Mouse (Mus musculus) stomach, embryonic 16.5 days (tissue): Measurements from ENCODE around the gene Adad2. TPM values are rescaled to one million over a fixed set of nuclear protein-coding genes. Genes with fewer than 3 reads are reported as not detected.
A peak's percentile ranks its signal among the peaks of the same experiment; 100 is the strongest.

Experiments
- ATAC-seq: fragments of 200-750 bp; cut with Nextera tagmentation; 2 replicates; pipeline ENCODE4 v1.8.0; 2017; ENCODE audit warnings: moderate number of reproducible peaks, moderate TSS enrichment; ENCODE audit not compliant: insufficient read depth, low FRiP score
- H3K27ac ChIP-seq: fragments of 300-500 bp; sonication (generic); 2 replicates; pipeline ENCODE4 v1.5.1; 2014; ENCODE audit warnings: low read length
- H3K27me3 ChIP-seq: fragments of 300-500 bp; sonication (generic); 2 replicates; pipeline ENCODE4 v1.6.1; 2014; ENCODE audit warnings: low read length, control low read depth, mixed read lengths; ENCODE audit not compliant: control insufficient read depth, insufficient read depth
- H3K36me3 ChIP-seq: fragments of 300-500 bp; sonication (generic); 2 replicates; pipeline ENCODE4 v1.6.1; 2014; ENCODE audit warnings: low read length; ENCODE audit not compliant: control insufficient read depth, insufficient read depth
- H3K4me1 ChIP-seq: fragments of 300-500 bp; sonication (generic); 2 replicates; pipeline ENCODE4 v1.6.1; 2014; ENCODE audit warnings: low read length, control low read depth, mixed read lengths; ENCODE audit not compliant: control insufficient read depth, insufficient read depth
- H3K4me2 ChIP-seq: fragments of 300-500 bp; sonication (generic); 2 replicates; pipeline ENCODE4 v1.6.1; 2014; ENCODE audit warnings: low read depth, low read length, mixed read lengths
- H3K4me3 ChIP-seq: fragments of 300-500 bp; sonication (generic); replicated peaks from 2 replicates; pipeline ENCODE4 v1.5.1; 2014; ENCODE audit warnings: mild to moderate bottlenecking, low read length
- H3K9ac ChIP-seq: fragments of 300-500 bp; sonication (generic); 2 replicates; pipeline ENCODE4 v1.6.1; 2014; ENCODE audit warnings: low read length
- H3K9me3 ChIP-seq: fragments of 300-500 bp; sonication (generic); replicated peaks from 2 replicates; pipeline ENCODE4 v1.6.1; 2016; ENCODE audit warnings: low read length, control low read depth; ENCODE audit not compliant: control insufficient read depth
- WGBS: fragments of 180-500 bp; shearing (Covaris S2); extraction: QIAGEN DNeasy Blood & Tissue Kit; methylation state at CpG from one replicate; pipeline ENCODE4 v1.1.7; 2014; 5-methylcytosine and 5-hydroxymethylcytosine counted together
- polyA plus RNA-seq: library from polyadenylated mRNA; unstranded; fragments of >200 nt; fragmentation: Nextera tagmentation; extraction: Ambion mirVana; gene quantifications from 2 replicates; pipeline ENCODE4 v1.2.1, GENCODE M21; 2015

Adad2 gene
- 0.06 TPM in 1 of 2 replicates, not detected in the other for polyA plus RNA-seq

- Histone ChIP-seq H3K4me2 (no peak within 1 kb of the TSS), H3K27me3 (no peaks in the 10 kb centered on the region), H3K4me1 (no peaks in the 10 kb centered on the region), H3K36me3 (no peaks in the 10 kb centered on the region), H3K9me3 (0 out of 2 replicates have a peak, but pooled peaks cover 7% of the 10 kb centered on the region), H3K9ac (no peak within 1 kb of the TSS), H3K27ac (no peak within 1 kb of the TSS), H3K4me3 (no peak within 1 kb of the TSS)
- no peak for ATAC-seq
- WGBS = 79% methylated on average over 26 of the region's 26 CpGs
Observed at GRCm38 (mm10) chr8:119612471-119612870, at the start of gene Adad2. Gene Adad2, plus strand, starts transcription at chr8:119612747.

GRCm38 (mm10) chr8:119563849-119564251, 48.7 kb upstream of the Adad2 start:
- Histone ChIP-seq H3K9me3 (no peaks in the 10 kb centered on the region), H3K27me3 (no peaks in the 10 kb centered on the region), H3K36me3 (peaks cover 13% of the 10 kb centered on the region; the same call in 1 of the 2 replicates), H3K27ac (no peak overlapping the region), H3K9ac (no peak overlapping the region), H3K4me1 (no peaks in the 10 kb centered on the region), H3K4me3 (no peak overlapping the region), H3K4me2 (no peak overlapping the region)
- WGBS = 93% methylated on average over 14 of the region's 14 CpGs
- ATAC-seq = no peak

- peaks cover 13% of the 10 kb centered on the region; the same call in 1 of the 2 replicates for H3K36me3 ChIP-seq
- ATAC-seq = no peak
- H3K27me3 ChIP-seq = no peaks in the 10 kb centered on the region
- H3K27ac ChIP-seq = no peak overlapping the region
- no peak overlapping the region for H3K4me3 ChIP-seq
- H3K4me2 ChIP-seq = no peak overlapping the region
- H3K4me1 ChIP-seq = no peaks in the 10 kb centered on the region
- H3K9me3 ChIP-seq = no peaks in the 10 kb centered on the region
- 75% methylated on average over 11 of the region's 11 CpGs for WGBS
- H3K9ac ChIP-seq = no peak overlapping the region
Observed at GRCm38 (mm10) chr8:119566367-119566766, 46.2 kb upstream of the Adad2 start.

GRCm38 (mm10) chr8:119568251-119568650, 44.3 kb upstream of the Adad2 start:
- H3K27ac ChIP-seq = no peak overlapping the region
- ATAC-seq = no peak

GRCm38 (mm10) chr8:119568951-119569350, 43.6 kb upstream of the Adad2 start:
- Histone ChIP-seq H3K9me3 (no peaks in the 10 kb centered on the region), H3K4me2 (no peak overlapping the region), H3K36me3 (peaks cover 9% of the 10 kb centered on the region; the same call in 1 of the 2 replicates), H3K4me1 (peaks cover 3% of the 10 kb centered on the region), H3K9ac (no peak overlapping the region), H3K27me3 (no peaks in the 10 kb centered on the region), H3K4me3 (no peak overlapping the region), H3K27ac (no peak overlapping the region)
- no peak for ATAC-seq
- 66% methylated on average over 7 of the region's 7 CpGs for WGBS

More at GRCm38 (mm10) chr8:119568251-119568650, 44.3 kb upstream of the Adad2 start:
- Histone ChIP-seq H3K4me3 (no peak overlapping the region), H3K9me3 (no peaks in the 10 kb centered on the region), H3K4me1 (no peaks in the 10 kb centered on the region), H3K27me3 (no peaks in the 10 kb centered on the region), H3K36me3 (peaks cover 13% of the 10 kb centered on the region; the same call in 1 of the 2 replicates), H3K9ac (no peak overlapping the region), H3K4me2 (no peak overlapping the region)
- 78% methylated on average over 9 of the region's 9 CpGs for WGBS

GRCm38 (mm10) chr8:119569881-119570280, 42.7 kb upstream of the Adad2 start:
- 41% methylated on average over 4 of the region's 4 CpGs for WGBS
- H3K36me3 ChIP-seq = peaks cover 8% of the 10 kb centered on the region; the same call in 1 of the 2 replicates
- H3K27ac ChIP-seq = no peak overlapping the region
- H3K9me3 ChIP-seq = no peaks in the 10 kb centered on the region
- H3K4me2 ChIP-seq = no peak overlapping the region
- ATAC-seq = no peak
- no peaks in the 10 kb centered on the region for H3K27me3 ChIP-seq
- H3K4me1 ChIP-seq = peaks cover 10% of the 10 kb centered on the region
- H3K9ac ChIP-seq = no peak overlapping the region
- no peak overlapping the region for H3K4me3 ChIP-seq

- no peak for ATAC-seq
- H3K36me3 ChIP-seq = no peaks in the 10 kb centered on the region
- no peak overlapping the region for H3K4me3 ChIP-seq
- H3K4me2 ChIP-seq = no peak overlapping the region
- WGBS = 82% methylated on average over 6 of the region's 6 CpGs
- no peaks in the 10 kb centered on the region for H3K27me3 ChIP-seq
- no peaks in the 10 kb centered on the region for H3K9me3 ChIP-seq
- H3K27ac ChIP-seq = no peak overlapping the region
- H3K9ac ChIP-seq = no peak overlapping the region
- peaks cover 15% of the 10 kb centered on the region for H3K4me1 ChIP-seq
Observed at GRCm38 (mm10) chr8:119571135-119571534, 41.4 kb upstream of the Adad2 start.

GRCm38 (mm10) chr8:119572411-119572810, 40.1 kb upstream of the Adad2 start:
- no peak for ATAC-seq
- H3K27ac ChIP-seq = peak overlapping the region; percentile 38; the same call in 1 of the 2 replicates
- H3K9ac ChIP-seq = no peak overlapping the region

GRCm38 (mm10) chr8:119574437-119575365, 37.8 kb upstream of the Adad2 start, which contains the start of the genes Hsdl1 and Dnaaf1:
Gene Hsdl1, minus strand, starts transcription at chr8:119575183.
Gene Dnaaf1, plus strand, starts transcription at chr8:119575235.
- Histone ChIP-seq H3K9me3 (no peaks in the 10 kb centered on the region), H3K9ac (peak within 1 kb of the TSS; percentile 81), H3K27ac (peak within 1 kb of the TSS; percentile 9; the same call in 1 of the 2 replicates), H3K36me3 (no peaks in the 10 kb centered on the region), H3K4me1 (peaks cover 15% of the 10 kb centered on the region), H3K4me3 (peak within 1 kb of the TSS; percentile 75), H3K27me3 (no peaks in the 10 kb centered on the region), H3K4me2 (peak within 1 kb of the TSS; percentile 89)
- under 1% methylated on average over 86 of the region's 97 CpGs for WGBS
- ATAC-seq = peak; percentile 89

More at GRCm38 (mm10) chr8:119572411-119572810, 40.1 kb upstream of the Adad2 start:
- H3K9me3 ChIP-seq = no peaks in the 10 kb centered on the region
- H3K4me1 ChIP-seq = peaks cover 15% of the 10 kb centered on the region
- H3K36me3 ChIP-seq = no peaks in the 10 kb centered on the region
- H3K27me3 ChIP-seq = no peaks in the 10 kb centered on the region
- no peak overlapping the region for H3K4me3 ChIP-seq
- WGBS = 73% methylated on average over 4 of the region's 4 CpGs
- no peak overlapping the region for H3K4me2 ChIP-seq
